Mouse (Mus musculus) gastrocnemius, adult 18-20 months (tissue): ENCODE data around the gene Ppp1ca. TPM values are rescaled to one million over a fixed set of nuclear protein-coding genes. Genes with fewer than 3 reads are reported as not detected.

Experiments used
- DNase-seq: peaks from one replicate; pipeline ENCODE4 v3.0.0; 2021; ENCODE audit warnings: low spot score
- total RNA-seq, 2 experiments: library from RNA; stranded (reverse); gene quantifications; 2 replicates each; pipeline ENCODE4 v1.2.3; 2021

Ppp1ca gene
- total RNA-seq, 2 experiments from 2014 or later: 200 to 201 TPM

- DNase-seq: no peak
These were observed 8.2 kb upstream of the Ppp1ca start for GRCm38 (mm10) chr19:4183689-4184088.

GRCm38 (mm10) chr19:4184976-4185975, 6.6 kb upstream of the Ppp1ca start:
- no peak for DNase-seq

GRCm38 (mm10) chr19:4187303-4187702, 4.6 kb upstream of the Ppp1ca start:
- peak; percentile 56 for DNase-seq

GRCm38 (mm10) chr19:4189051-4189620, 2.7 kb upstream of the Ppp1ca start:
- no peak for DNase-seq

GRCm38 (mm10) chr19:4190831-4191334, 982 bp upstream of the Ppp1ca start, which contains the start of gene Tbc1d10c:
Tbc1d10c (minus strand) TSS chr19:4191284.
- no peak for DNase-seq

- DNase-seq: no peak
These were observed 553 bp downstream of the Ppp1ca start for GRCm38 (mm10) chr19:4192251-4192985.

- DNase-seq: no peak
These were observed 1.3 kb downstream of the Ppp1ca start for GRCm38 (mm10) chr19:4193129-4193528.

- no peak for DNase-seq
These were observed 2.3 kb downstream of the Ppp1ca start for GRCm38 (mm10) chr19:4194021-4194724.

GRCm38 (mm10) chr19:4194776-4195650, 3.1 kb downstream of the Ppp1ca start:
- no peak for DNase-seq

GRCm38 (mm10) chr19:4196048-4196447, 4.2 kb downstream of the Ppp1ca start:
- DNase-seq: no peak

- no peak for DNase-seq
These were observed 4.7 kb downstream of the Ppp1ca start for GRCm38 (mm10) chr19:4196548-4196947.

GRCm38 (mm10) chr19:4197180-4197579, 5.3 kb downstream of the Ppp1ca start:
- DNase-seq: no peak

GRCm38 (mm10) chr19:4201291-4201909, 9.5 kb downstream of the Ppp1ca start, which contains the start of gene Rad9a:
Rad9a (minus strand) TSS chr19:4201662.
- peak; percentile 97 for DNase-seq

GRCm38 (mm10) chr19:4202149-4202548, 10.3 kb downstream of the Ppp1ca start:
- no peak for DNase-seq

GRCm38 (mm10) chr19:4203148-4203547, 11.3 kb downstream of the Ppp1ca start:
- DNase-seq: no peak

- DNase-seq: no peak
These were observed 11.9 kb downstream of the Ppp1ca start for GRCm38 (mm10) chr19:4203604-4204326.

GRCm38 (mm10) chr19:4204889-4205288, 13.0 kb downstream of the Ppp1ca start:
- no peak for DNase-seq

GRCm38 (mm10) chr19:4206971-4207370, 15.1 kb downstream of the Ppp1ca start:
- peak; percentile 79 for DNase-seq

- no peak for DNase-seq
These were observed 16.7 kb downstream of the Ppp1ca start for GRCm38 (mm10) chr19:4208563-4208962.
